Mouse (Mus musculus): ENCODE data around the gene Stxbp5. TPM values are rescaled to one million over a fixed set of nuclear protein-coding genes. Genes with fewer than 3 reads are reported as not detected.

Stxbp5 gene
- polyA plus RNA-seq, 1 experiment = not detected

DNA sequence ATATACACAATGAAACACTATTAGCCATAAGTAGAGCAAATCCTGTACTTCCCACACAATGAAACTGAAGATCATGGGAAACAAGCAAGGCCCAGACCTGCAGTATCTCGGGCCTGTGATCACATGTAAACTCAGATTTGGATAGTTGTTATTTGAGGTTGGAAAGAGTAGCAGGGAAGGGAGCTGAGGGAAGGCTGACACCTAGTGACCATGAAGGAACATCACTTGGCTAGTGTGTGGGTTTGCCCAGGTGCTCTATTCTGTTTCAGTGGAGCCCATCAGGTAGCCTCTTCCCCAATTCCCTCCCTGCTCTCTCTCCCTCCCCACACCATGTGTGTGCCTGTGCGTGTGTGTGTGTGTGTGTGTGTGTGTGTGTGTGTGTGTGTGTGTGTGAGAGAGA, 28.7 kb downstream of the Stxbp5 start:
- TF ChIP-seq POLR2A (IDR thresholded peaks at IDR 0.05; ENCODE audit: insufficient read depth, low read depth, low read length) (no peak), CTCF (IDR thresholded peaks at IDR 0.05; ENCODE audit: insufficient read depth, low read depth, low read length) (no peak)
- H3K27ac ChIP-seq (ENCODE audit: insufficient read depth, low read depth, low read length) = no peak overlapping the region
- WGBS = 53% methylated on average over 2 of the region's 2 CpGs
- no peak overlapping the region for H3K4me3 ChIP-seq (ENCODE audit: insufficient read depth, low read depth, low read length)
- peaks cover 5% of the 10 kb centered on the region for H3K4me1 ChIP-seq (ENCODE audit: control insufficient read depth, insufficient read depth, low read length)

DNA sequence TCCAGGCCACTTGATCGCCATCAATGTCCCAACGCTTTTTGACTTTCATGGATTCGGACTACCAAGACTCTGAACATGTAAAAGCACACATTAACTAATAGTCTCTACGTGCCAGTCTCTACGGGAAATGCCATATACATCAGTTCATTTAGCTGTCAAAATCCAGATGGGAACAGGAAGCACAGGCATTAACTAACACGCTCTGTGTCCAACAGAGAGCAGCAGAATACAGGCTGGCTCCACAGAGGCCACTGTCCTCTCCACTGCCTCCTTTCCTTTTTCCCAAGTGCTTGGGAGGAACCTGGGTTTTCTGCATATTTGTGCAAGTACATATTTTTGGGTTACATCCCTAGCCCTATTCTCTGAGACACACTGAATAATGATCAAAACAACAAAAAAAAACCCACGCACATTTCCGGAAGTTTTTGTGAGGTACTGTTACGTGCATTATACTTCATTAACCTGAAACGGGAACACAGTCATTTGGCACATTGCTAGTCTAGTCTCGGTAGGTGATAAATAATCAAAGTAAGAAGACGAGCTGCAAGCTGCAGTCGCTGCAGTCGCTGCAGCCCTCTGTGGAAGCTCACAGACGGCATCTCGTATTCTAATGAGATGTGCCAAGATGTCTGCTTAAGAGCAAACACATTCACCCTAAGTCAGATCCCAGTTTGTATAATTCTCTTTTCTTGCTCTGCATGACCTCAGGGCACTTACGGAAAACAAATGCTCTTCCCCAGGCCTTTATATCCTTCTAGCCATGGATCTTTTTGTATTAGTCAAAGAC, 33.9 kb downstream of the Stxbp5 start:
- Histone ChIP-seq H3K27ac (ENCODE audit: insufficient read depth, low read depth, low read length) (no peak overlapping the region), H3K4me1 (ENCODE audit: control insufficient read depth, insufficient read depth, low read length) (no peaks in the 10 kb centered on the region), H3K4me3 (ENCODE audit: insufficient read depth, low read depth, low read length) (no peak overlapping the region)
- no peak for TF ChIP-seq POLR2A (IDR thresholded peaks at IDR 0.05; ENCODE audit: insufficient read depth, low read depth, low read length)
- TF ChIP-seq CTCF (IDR thresholded peaks at IDR 0.05; ENCODE audit: insufficient read depth, low read depth, low read length) = no peak
- WGBS = 79% methylated on average over 17 of the region's 17 CpGs

DNA sequence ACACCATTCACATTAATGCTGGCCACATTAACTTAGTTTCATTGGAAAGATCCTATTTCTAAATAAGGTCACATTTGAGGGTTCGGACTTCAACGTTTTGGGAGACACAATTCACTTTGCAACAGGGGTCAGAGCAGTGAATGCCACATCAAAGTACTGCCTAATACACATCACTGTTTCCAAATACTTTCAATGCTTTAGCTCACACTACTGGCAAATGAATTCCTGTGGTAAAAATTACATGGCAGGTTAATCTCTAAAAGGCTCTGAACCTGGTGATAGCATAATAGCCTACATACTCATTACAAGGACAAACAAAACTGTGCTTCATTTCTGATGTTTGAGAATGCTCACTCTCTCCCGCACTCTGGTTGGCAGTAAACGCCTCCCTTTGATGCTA, 40.9 kb downstream of the Stxbp5 start:
- 54% methylated on average over 4 of the region's 4 CpGs for WGBS
- Histone ChIP-seq H3K4me1 (ENCODE audit: control insufficient read depth, insufficient read depth, low read length) (peaks cover 6% of the 10 kb centered on the region), H3K4me3 (ENCODE audit: insufficient read depth, low read depth, low read length) (no peak overlapping the region), H3K27ac (ENCODE audit: insufficient read depth, low read depth, low read length) (no peak overlapping the region)
- TF ChIP-seq CTCF (IDR thresholded peaks at IDR 0.05; ENCODE audit: insufficient read depth, low read depth, low read length) (no peak), POLR2A (IDR thresholded peaks at IDR 0.05; ENCODE audit: insufficient read depth, low read depth, low read length) (no peak)

DNA sequence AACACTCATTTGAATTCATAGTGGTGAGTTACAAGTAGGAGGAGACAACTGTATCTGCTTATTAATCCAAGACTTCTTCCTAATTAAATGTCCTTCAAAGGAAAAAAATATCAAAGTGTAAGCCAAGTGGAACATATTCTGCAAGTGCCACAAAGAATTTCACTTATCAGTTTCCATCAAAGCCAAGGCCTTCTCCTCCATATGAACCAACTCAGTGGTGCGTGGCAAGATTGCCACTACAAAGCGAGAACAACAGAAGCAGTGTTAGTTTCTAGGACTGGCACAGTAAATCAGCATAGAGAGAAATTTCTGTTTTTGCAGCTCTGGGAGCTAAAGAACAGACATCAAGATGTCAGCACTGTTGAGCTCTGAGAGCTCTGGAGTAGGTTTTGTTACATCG, 41.4 kb downstream of the Stxbp5 start:
- Histone ChIP-seq H3K4me1 (ENCODE audit: control insufficient read depth, insufficient read depth, low read length) (peaks cover 6% of the 10 kb centered on the region), H3K4me3 (ENCODE audit: insufficient read depth, low read depth, low read length) (no peak overlapping the region), H3K27ac (ENCODE audit: insufficient read depth, low read depth, low read length) (no peak overlapping the region; the same call in 1 of the 2 replicates)
- 75% methylated on average over 3 of the region's 3 CpGs for WGBS
- TF ChIP-seq POLR2A (IDR thresholded peaks at IDR 0.05; ENCODE audit: insufficient read depth, low read depth, low read length) (no peak), CTCF (IDR thresholded peaks at IDR 0.05; ENCODE audit: insufficient read depth, low read depth, low read length) (no peak)

DNA sequence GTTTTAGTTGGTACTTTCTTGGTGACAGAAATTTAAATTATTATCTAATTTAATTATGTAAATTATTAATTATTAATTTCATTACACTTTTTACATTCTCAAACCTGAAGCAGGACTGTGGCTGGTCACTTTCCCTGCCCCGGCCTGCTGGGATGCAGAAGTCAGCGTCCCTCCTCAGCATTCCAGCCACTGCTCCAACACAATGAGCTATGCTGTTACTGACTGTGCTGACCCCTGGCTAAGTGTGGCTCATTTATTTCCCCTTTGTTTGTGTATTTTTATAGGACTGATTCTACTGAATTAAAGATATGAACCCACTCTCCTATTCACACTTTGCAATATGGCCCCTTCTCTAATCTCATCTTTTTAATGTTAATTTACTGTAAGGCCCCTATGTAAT, 43.0 kb downstream of the Stxbp5 start:
- WGBS = 74% methylated on average over 2 of the region's 2 CpGs
- Histone ChIP-seq H3K4me1 (ENCODE audit: control insufficient read depth, insufficient read depth, low read length) (peaks cover 6% of the 10 kb centered on the region), H3K27ac (ENCODE audit: insufficient read depth, low read depth, low read length) (no peak overlapping the region), H3K4me3 (ENCODE audit: insufficient read depth, low read depth, low read length) (no peak overlapping the region)
- TF ChIP-seq POLR2A (IDR thresholded peaks at IDR 0.05; ENCODE audit: insufficient read depth, low read depth, low read length) (no peak), CTCF (IDR thresholded peaks at IDR 0.05; ENCODE audit: insufficient read depth, low read depth, low read length) (no peak)

DNA sequence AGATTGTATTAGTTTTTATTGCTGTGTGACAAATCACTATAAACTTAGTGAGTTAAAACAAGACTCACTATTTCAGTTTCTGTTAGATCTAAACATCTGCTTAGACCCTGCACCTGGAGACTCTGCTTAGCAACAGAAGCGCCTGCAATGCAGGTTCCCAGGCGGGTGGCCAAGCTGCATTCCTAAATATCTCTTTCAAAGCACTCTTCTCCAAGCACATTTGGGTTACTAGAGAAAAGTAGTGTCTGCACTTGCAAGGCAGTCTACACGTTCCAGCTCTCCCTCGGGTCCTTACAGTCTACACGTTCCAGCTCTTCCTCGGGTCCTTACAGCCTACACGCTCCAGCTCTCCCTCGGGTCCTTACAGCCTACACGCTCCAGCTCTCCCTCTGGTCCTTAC, 44.1 kb downstream of the Stxbp5 start:
- no peak overlapping the region for H3K27ac ChIP-seq (ENCODE audit: insufficient read depth, low read depth, low read length)

DNA sequence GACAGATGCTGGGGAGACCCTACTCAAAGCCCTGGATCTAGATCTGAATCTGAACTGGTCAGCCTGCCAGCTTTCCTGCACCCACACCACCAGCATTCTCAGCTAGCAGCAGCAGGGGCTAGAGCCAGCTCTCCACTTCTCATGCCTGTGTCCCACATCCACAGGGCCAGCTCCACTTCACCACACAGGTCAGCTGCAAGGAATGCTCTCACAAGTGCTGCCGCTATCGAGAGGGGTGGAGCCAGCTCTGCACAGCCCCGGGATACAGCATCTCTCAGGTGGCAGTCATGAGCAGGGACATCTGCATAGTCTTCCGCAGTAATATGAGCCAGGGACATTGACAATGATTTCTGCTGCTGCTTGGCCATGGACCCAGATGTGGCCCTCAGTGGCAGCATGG, 54.5 kb downstream of the Stxbp5 start:
- H3K4me3 ChIP-seq (ENCODE audit: insufficient read depth, low read depth, low read length) = no peak overlapping the region
- no peak for TF ChIP-seq POLR2A (IDR thresholded peaks at IDR 0.05; ENCODE audit: insufficient read depth, low read depth, low read length)
- TF ChIP-seq CTCF (IDR thresholded peaks at IDR 0.05; ENCODE audit: insufficient read depth, low read depth, low read length) = no peak
- H3K27ac ChIP-seq (ENCODE audit: insufficient read depth, low read depth, low read length) = no peak overlapping the region
- 93% methylated on average over 4 of the region's 4 CpGs for WGBS
- no peaks in the 10 kb centered on the region for H3K4me1 ChIP-seq (ENCODE audit: control insufficient read depth, insufficient read depth, low read length)

More for the DNA sequence above, 44.1 kb downstream of the Stxbp5 start:
- peaks cover 6% of the 10 kb centered on the region for H3K4me1 ChIP-seq (ENCODE audit: control insufficient read depth, insufficient read depth, low read length)
- no peak for TF ChIP-seq POLR2A (IDR thresholded peaks at IDR 0.05; ENCODE audit: insufficient read depth, low read depth, low read length)
- no peak for TF ChIP-seq CTCF (IDR thresholded peaks at IDR 0.05; ENCODE audit: insufficient read depth, low read depth, low read length)
- H3K4me3 ChIP-seq (ENCODE audit: insufficient read depth, low read depth, low read length) = no peak overlapping the region
- WGBS = 68% methylated on average over 9 of the region's 9 CpGs

DNA sequence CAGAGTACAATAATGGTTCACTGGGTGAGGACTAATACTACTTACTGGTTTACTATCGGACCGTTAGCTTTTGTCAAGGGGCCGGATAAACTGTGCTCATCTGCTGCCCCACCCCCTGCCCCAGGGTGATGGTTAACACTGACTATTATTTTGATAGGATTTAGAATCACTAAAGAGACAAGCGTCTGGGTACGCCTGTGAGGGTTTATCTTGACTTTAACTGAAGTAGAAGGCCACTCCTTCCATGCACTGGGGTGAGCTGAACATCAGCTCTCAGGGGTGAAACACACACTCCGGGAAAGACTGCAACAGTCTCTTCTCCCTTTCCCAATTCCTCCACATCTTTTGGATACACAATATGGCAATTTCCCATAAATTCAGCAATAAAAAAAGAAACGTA, 61.5 kb downstream of the Stxbp5 start:
- H3K27ac ChIP-seq (ENCODE audit: insufficient read depth, low read depth, low read length) = no peak overlapping the region
- H3K4me3 ChIP-seq (ENCODE audit: insufficient read depth, low read depth, low read length) = no peak overlapping the region
- H3K4me1 ChIP-seq (ENCODE audit: control insufficient read depth, insufficient read depth, low read length) = no peaks in the 10 kb centered on the region
- WGBS = 74% methylated on average over 7 of the region's 7 CpGs
- TF ChIP-seq POLR2A (IDR thresholded peaks at IDR 0.05; ENCODE audit: insufficient read depth, low read depth, low read length) (no peak), CTCF (IDR thresholded peaks at IDR 0.05; ENCODE audit: insufficient read depth, low read depth, low read length) (no peak)

DNA sequence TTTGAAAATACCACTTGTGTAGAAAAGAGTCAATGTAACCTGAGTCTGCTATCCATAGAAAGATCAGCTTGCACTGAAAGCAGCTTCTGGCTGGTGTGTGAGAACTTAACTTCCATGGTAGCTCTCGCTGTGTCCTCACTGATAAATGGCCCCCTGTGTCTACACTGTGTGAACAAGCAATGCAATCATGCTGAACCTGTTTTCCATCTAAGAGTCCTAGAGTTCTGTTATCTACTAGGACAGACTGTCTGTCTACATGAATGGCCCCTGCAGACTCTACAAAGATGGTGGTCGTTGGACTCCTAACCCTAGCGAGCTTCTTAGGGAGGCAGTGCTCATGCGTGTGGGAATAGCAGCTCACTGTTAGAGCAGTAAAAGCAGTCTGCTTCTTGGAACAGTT, 65.9 kb downstream of the Stxbp5 start:
- H3K27ac ChIP-seq (ENCODE audit: insufficient read depth, low read depth, low read length) = no peak overlapping the region
- 79% methylated on average over 4 of the region's 4 CpGs for WGBS
- no peaks in the 10 kb centered on the region for H3K4me1 ChIP-seq (ENCODE audit: control insufficient read depth, insufficient read depth, low read length)
- no peak overlapping the region for H3K4me3 ChIP-seq (ENCODE audit: insufficient read depth, low read depth, low read length)
- no peak for TF ChIP-seq POLR2A (IDR thresholded peaks at IDR 0.05; ENCODE audit: insufficient read depth, low read depth, low read length)
- TF ChIP-seq CTCF (IDR thresholded peaks at IDR 0.05; ENCODE audit: insufficient read depth, low read depth, low read length) = no peak

Measured in olfactory bulb, adult 2 months (tissue).